Mouse (Mus musculus) kidney, embryonic 16.5 days (tissue): Measurements from ENCODE around the gene Colca2. TPM values are rescaled to one million over a fixed set of nuclear protein-coding genes. Genes with fewer than 3 reads are reported as not detected.

ENCODE experiments used
- ATAC-seq: fragments of 200-750 bp; cut with Nextera tagmentation; 2 replicates; pipeline ENCODE4 v1.8.0; 2017; ENCODE audit warnings: moderate TSS enrichment; ENCODE audit not compliant: low FRiP score, low TSS enrichment
- H3K27ac ChIP-seq: fragments of 300-500 bp; sonication (generic); 2 replicates; pipeline ENCODE4 v1.5.1; 2014; ENCODE audit warnings: low read length
- H3K27me3 ChIP-seq: fragments of 300-500 bp; sonication (generic); 2 replicates; pipeline ENCODE4 v1.6.1; 2014; ENCODE audit warnings: low read length, control low read depth, mixed read lengths; ENCODE audit not compliant: insufficient read depth
- H3K36me3 ChIP-seq: fragments of 300-500 bp; sonication (generic); 2 replicates; pipeline ENCODE4 v1.6.1; 2014; ENCODE audit warnings: low read length, control low read depth, mixed read lengths; ENCODE audit not compliant: insufficient read depth
- H3K4me1 ChIP-seq: fragments of 300-500 bp; sonication (generic); 2 replicates; pipeline ENCODE4 v1.6.1; 2014; ENCODE audit warnings: low read length, control low read depth, mixed read lengths; ENCODE audit not compliant: insufficient read depth
- H3K4me2 ChIP-seq: fragments of 300-500 bp; sonication (generic); replicated peaks from 2 replicates; pipeline ENCODE4 v1.6.1; 2014; ENCODE audit warnings: low read depth, low read length
- H3K4me3 ChIP-seq: fragments of 300-500 bp; sonication (generic); 2 replicates; pipeline ENCODE4 v1.5.1; 2014; ENCODE audit warnings: mild to moderate bottlenecking, low read length
- H3K9ac ChIP-seq: fragments of 300-500 bp; sonication (generic); replicated peaks from 2 replicates; pipeline ENCODE4 v1.6.1; 2014; ENCODE audit warnings: low read length
- H3K9me3 ChIP-seq: fragments of 300-500 bp; sonication (generic); 2 replicates; pipeline ENCODE4 v1.6.1; 2016; ENCODE audit warnings: low read length, control low read depth
- WGBS: fragments of 180-500 bp; shearing (Covaris S2); extraction: QIAGEN DNeasy Blood & Tissue Kit; methylation state at CpG from one replicate; pipeline ENCODE4 v1.1.7; 2014; 5-methylcytosine and 5-hydroxymethylcytosine counted together
- polyA plus RNA-seq: library from polyadenylated mRNA; unstranded; fragments of >200 nt; fragmentation: Nextera tagmentation; extraction: Ambion mirVana; gene quantifications from 2 replicates; pipeline ENCODE4 v1.2.1, GENCODE M21; 2015

Colca2 gene
- polyA plus RNA-seq, 1 experiment from 2014 or later: 4.4 TPM

DNA sequence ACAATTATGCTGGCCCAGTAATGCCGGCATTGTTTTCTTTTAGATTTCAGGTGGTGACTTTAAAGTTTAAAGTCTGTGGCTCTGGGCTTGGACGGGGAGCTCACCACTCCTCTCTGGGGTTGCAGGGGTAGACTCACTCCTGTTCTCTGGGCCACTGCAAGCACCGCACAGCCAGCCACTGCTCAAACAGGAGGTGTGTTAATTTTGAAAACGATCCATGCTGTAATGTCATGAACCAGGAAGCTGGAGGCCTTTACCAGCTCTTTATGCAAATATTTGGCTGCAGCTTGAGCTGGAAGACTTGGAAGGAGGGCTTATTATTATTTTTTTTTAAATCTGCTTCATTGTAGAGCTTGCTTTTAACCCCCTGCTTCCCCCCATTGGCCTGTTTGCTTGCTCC lies 3.7 kb downstream of the Colca2 start:
- Histone ChIP-seq H3K4me3 (no peak overlapping the region), H3K27me3 (no peaks in the 10 kb centered on the region), H3K36me3 (no peaks in the 10 kb centered on the region), H3K4me1 (peaks cover 10% of the 10 kb centered on the region), H3K9me3 (no peaks in the 10 kb centered on the region), H3K9ac (no peak overlapping the region), H3K27ac (peak overlapping the region; percentile 45; the same call in 1 of the 2 replicates), H3K4me2 (no peak overlapping the region)
- WGBS: 18% methylated on average over 4 of the region's 4 CpGs
- ATAC-seq: no peak

- H3K4me2 ChIP-seq: no peak overlapping the region
- no peaks in the 10 kb centered on the region for H3K9me3 ChIP-seq
- H3K9ac ChIP-seq: no peak overlapping the region
- H3K36me3 ChIP-seq: no peaks in the 10 kb centered on the region
- no peak overlapping the region for H3K27ac ChIP-seq
- WGBS: 67% methylated on average over 9 of the region's 9 CpGs
- H3K4me3 ChIP-seq: no peak overlapping the region
- no peaks in the 10 kb centered on the region for H3K27me3 ChIP-seq
- H3K4me1 ChIP-seq: peaks cover 10% of the 10 kb centered on the region
- no peak for ATAC-seq
Observed at GRCm38 (mm10) chr9:51273581-51274154, 4.7 kb downstream of the Colca2 start.

- Histone ChIP-seq H3K9me3 (no peaks in the 10 kb centered on the region), H3K9ac (no peak overlapping the region), H3K27ac (no peak overlapping the region), H3K4me2 (no peak overlapping the region), H3K4me1 (peaks cover 6% of the 10 kb centered on the region; the same call in 1 of the 2 replicates), H3K27me3 (no peaks in the 10 kb centered on the region), H3K4me3 (no peak overlapping the region), H3K36me3 (no peaks in the 10 kb centered on the region)
- WGBS: 75% methylated on average over 5 of the region's 5 CpGs
- ATAC-seq: no peak
Observed at GRCm38 (mm10) chr9:51272102-51272501, 6.3 kb downstream of the Colca2 start.

- H3K4me3 ChIP-seq: no peak overlapping the region
- WGBS: 88% methylated on average over 8 of the region's 8 CpGs
- ATAC-seq: no peak
- H3K4me2 ChIP-seq: no peak overlapping the region
- H3K4me1 ChIP-seq: peaks cover 6% of the 10 kb centered on the region; the same call in 1 of the 2 replicates
- H3K27me3 ChIP-seq: no peaks in the 10 kb centered on the region
- H3K9ac ChIP-seq: no peak overlapping the region
- H3K27ac ChIP-seq: no peak overlapping the region
- no peaks in the 10 kb centered on the region for H3K36me3 ChIP-seq
- H3K9me3 ChIP-seq: no peaks in the 10 kb centered on the region
Observed at GRCm38 (mm10) chr9:51271073-51271472, 7.3 kb downstream of the Colca2 start.

DNA sequence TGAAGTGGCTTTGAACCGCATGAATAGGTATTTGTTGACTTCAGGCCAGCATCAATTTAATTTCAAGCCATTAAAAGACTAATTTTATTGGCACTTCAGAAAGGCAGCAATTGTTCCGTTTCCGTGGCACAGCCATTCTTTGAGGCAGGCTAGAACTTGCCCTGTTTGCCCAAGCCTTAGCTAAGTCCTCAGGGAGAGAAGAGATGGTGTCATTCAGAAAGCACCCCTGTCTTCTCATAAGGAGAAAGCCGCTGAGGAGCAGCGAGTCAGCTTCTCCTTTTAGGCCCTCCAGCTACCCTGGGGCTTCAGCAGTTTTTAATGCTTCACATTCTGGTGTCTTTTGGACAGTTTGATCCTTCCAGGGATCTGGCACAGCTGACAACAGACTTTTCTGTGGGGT lies 9.5 kb downstream of the Colca2 start:
- Histone ChIP-seq H3K4me3 (no peak overlapping the region), H3K36me3 (no peaks in the 10 kb centered on the region), H3K27me3 (no peaks in the 10 kb centered on the region), H3K9me3 (no peaks in the 10 kb centered on the region), H3K27ac (no peak overlapping the region), H3K9ac (no peak overlapping the region), H3K4me1 (peaks cover 2% of the 10 kb centered on the region; the same call in 1 of the 2 replicates), H3K4me2 (no peak overlapping the region)
- ATAC-seq: no peak
- WGBS: 72% methylated on average over 5 of the region's 5 CpGs

GRCm38 (mm10) chr9:51258426-51258825 lies 19.9 kb downstream of the Colca2 start:
- no peak for ATAC-seq
- WGBS: 73% methylated on average over 5 of the region's 5 CpGs

GRCm38 (mm10) chr9:51256780-51257502 lies 21.4 kb downstream of the Colca2 start:
- ATAC-seq: no peak
- H3K4me1 ChIP-seq: peaks cover under 1% of the 10 kb centered on the region; the same call in 1 of the 2 replicates
- H3K36me3 ChIP-seq: no peaks in the 10 kb centered on the region
- WGBS: 60% methylated on average over 4 of the region's 4 CpGs
- H3K27me3 ChIP-seq: no peaks in the 10 kb centered on the region
- H3K27ac ChIP-seq: no peak overlapping the region
- no peak overlapping the region for H3K4me3 ChIP-seq
- no peak overlapping the region for H3K9ac ChIP-seq
- H3K4me2 ChIP-seq: no peak overlapping the region
- 0 out of 2 replicates have a peak, but pooled peaks cover 4% of the 10 kb centered on the region for H3K9me3 ChIP-seq

More at GRCm38 (mm10) chr9:51258426-51258825, 19.9 kb downstream of the Colca2 start:
- Histone ChIP-seq H3K9ac (no peak overlapping the region), H3K36me3 (no peaks in the 10 kb centered on the region), H3K27ac (no peak overlapping the region), H3K4me3 (no peak overlapping the region), H3K4me1 (no peaks in the 10 kb centered on the region), H3K4me2 (no peak overlapping the region), H3K9me3 (0 out of 2 replicates have a peak, but pooled peaks cover 5% of the 10 kb centered on the region), H3K27me3 (no peaks in the 10 kb centered on the region)

DNA sequence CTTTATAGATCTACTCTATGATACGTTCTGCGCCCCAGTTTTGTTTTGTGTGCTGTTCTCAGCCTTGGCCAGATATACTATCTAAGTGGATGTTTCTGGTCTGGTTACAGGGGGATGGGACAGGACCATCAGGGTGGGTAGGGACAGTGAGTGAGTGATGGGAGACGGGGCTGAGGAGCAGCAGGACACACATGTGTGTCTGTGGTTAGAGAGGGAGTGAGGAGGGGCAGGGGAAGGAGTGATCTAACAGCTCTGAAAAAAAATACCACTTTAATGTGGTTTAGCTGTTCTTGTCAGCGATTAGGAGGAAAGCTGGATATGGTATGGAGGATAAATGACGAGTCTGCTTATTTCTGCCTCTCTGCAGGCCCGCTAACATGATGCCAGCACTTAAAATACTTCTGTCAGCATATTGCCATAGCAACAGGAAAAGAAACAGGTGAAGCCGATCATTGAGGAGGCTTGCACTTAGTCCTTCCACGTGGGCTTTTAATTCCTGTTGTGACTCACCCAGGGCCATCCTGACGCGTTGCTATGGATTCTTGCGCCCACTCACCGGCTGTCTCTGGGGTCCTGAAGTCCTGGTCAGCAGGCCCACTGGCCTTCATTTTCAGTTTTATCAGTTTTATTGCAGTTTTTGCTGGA lies 39.5 kb downstream of the Colca2 start:
- no peak for ATAC-seq

GRCm38 (mm10) chr9:51232163-51232562 lies 46.2 kb downstream of the Colca2 start:
- Histone ChIP-seq H3K27ac (no peak overlapping the region), H3K9ac (no peak overlapping the region), H3K9me3 (no peaks in the 10 kb centered on the region), H3K4me2 (no peak overlapping the region), H3K27me3 (no peaks in the 10 kb centered on the region), H3K4me1 (no peaks in the 10 kb centered on the region), H3K4me3 (no peak overlapping the region), H3K36me3 (no peaks in the 10 kb centered on the region)
- no peak for ATAC-seq
- WGBS: 93% methylated on average over 8 of the region's 8 CpGs

More for the DNA sequence above, 39.5 kb downstream of the Colca2 start:
- Histone ChIP-seq H3K36me3 (no peaks in the 10 kb centered on the region), H3K9me3 (no peaks in the 10 kb centered on the region), H3K27me3 (no peaks in the 10 kb centered on the region; the same call in 1 of the 2 replicates), H3K4me1 (no peaks in the 10 kb centered on the region), H3K9ac (no peak overlapping the region), H3K4me3 (no peak overlapping the region), H3K4me2 (no peak overlapping the region), H3K27ac (no peak overlapping the region)
- 65% methylated on average over 12 of the region's 12 CpGs for WGBS
